Mouse (Mus musculus) small intestine, adult 2 months (tissue): Measurements from ENCODE around the gene Polr2c.

ENCODE experiments used
- CTCF ChIP-seq: fragments of 200-500 bp; IDR thresholded peaks from 2 replicates; pipeline ENCODE4 v1.5.1; 2012; ENCODE audit warnings: low read depth, mild to moderate bottlenecking, control low read depth, inconsistent platforms, low read length, moderate library complexity, mixed read lengths; ENCODE audit not compliant: insufficient replicate concordance, insufficient read length; ENCODE audit errors: extremely low read depth
- POLR2A ChIP-seq: fragments of 200-500 bp; IDR thresholded peaks from 2 replicates; pipeline ENCODE4 v1.6.1; 2012; ENCODE audit warnings: low read depth, mild to moderate bottlenecking, control low read depth, inconsistent platforms, low read length, moderate library complexity

DNA sequence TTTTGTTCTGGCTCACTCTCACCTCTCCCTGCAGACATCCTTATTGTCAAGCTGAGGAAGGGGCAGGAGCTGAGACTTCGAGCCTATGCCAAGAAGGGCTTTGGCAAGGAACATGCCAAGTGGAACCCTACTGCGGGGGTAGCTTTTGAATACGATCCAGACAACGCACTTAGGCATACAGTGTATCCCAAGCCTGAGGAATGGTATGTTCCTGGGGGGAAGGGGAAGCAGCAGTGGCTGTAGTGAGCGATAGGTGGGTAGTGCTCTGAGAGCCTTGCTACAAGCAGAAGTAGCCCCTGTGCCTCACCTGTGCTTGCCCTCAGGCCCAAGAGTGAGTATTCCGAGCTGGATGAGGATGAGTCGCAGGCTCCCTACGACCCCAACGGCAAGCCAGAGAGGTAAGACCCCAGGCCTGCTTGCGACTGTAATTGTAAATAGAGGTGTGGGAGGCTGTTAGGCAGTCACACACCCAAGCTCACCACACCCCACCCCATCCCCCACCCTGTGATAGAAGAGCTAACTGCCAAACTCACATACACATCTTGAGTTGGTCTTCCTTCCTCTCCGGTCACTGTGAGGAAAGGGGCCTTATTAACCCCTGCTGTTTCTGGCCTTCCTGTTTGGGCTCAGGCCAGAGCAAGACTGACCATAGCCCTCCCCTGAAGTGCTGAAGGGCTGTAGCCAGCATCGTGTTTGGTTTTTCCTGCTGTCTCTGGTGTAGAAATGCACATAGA, 5.4 kb downstream of the Polr2c start:
- no peak for TF ChIP-seq POLR2A
- no peak for TF ChIP-seq CTCF
